Mouse (Mus musculus): ENCODE results near the gene Scaf11. TPM values are rescaled to one million over a fixed set of nuclear protein-coding genes. Genes with fewer than 3 reads are reported as not detected.
"Not testable (repeated sequence)": the region's sequence is repeated elsewhere in the genome, so short reads cannot be mapped to it uniquely, and the experiment has no call there.

Scaf11 gene
- polyA plus RNA-seq (2012; rRNA removed), result 11.6 and 16.5 TPM in 2 replicates

- WGBS, result under 1% methylated on average over 92 of the region's 96 CpGs
- DNase-seq (ENCODE audit: low read depth, low spot score), result peak; percentile 75
Measured at GRCm38 (mm10) chr15:96460730-96461540, at the start of gene Scaf11. Scaf11 (minus strand) TSS chr15:96460843.

GRCm38 (mm10) chr15:96507097-96507840 lies 46.6 kb upstream of the Scaf11 start:
- DNase-seq (ENCODE audit: low read depth, low spot score), result no peak
- WGBS, result 27% methylated on average over 18 of the region's 18 CpGs

- no peak for DNase-seq (ENCODE audit: low read depth, low spot score)
- WGBS, result 92% methylated on average over 7 of the region's 7 CpGs
Measured at GRCm38 (mm10) chr15:96497646-96498045, 37.0 kb upstream of the Scaf11 start.

GRCm38 (mm10) chr15:96494279-96494678 lies 33.6 kb upstream of the Scaf11 start:
- DNase-seq (ENCODE audit: low read depth, low spot score), result no peak
- 64% methylated on average over 6 of the region's 6 CpGs for WGBS

GRCm38 (mm10) chr15:96493573-96493972 lies 32.9 kb upstream of the Scaf11 start:
- 77% methylated on average over 5 of the region's 5 CpGs for WGBS
- no peak for DNase-seq (ENCODE audit: low read depth, low spot score)

- 83% methylated on average over 4 of the region's 4 CpGs for WGBS
- DNase-seq (ENCODE audit: low read depth, low spot score), result not testable (repeated sequence)
Measured at GRCm38 (mm10) chr15:96492919-96493318, 32.3 kb upstream of the Scaf11 start.

GRCm38 (mm10) chr15:96491861-96492641 lies 31.4 kb upstream of the Scaf11 start:
- 48% methylated on average over 13 of the region's 13 CpGs for WGBS
- DNase-seq (ENCODE audit: low read depth, low spot score), result no peak

- DNase-seq (ENCODE audit: low read depth, low spot score), result no peak
- WGBS, result 54% methylated on average over 3 of the region's 3 CpGs
Measured at GRCm38 (mm10) chr15:96491421-96491820, 30.8 kb upstream of the Scaf11 start.

GRCm38 (mm10) chr15:96490123-96490522 lies 29.5 kb upstream of the Scaf11 start:
- 76% methylated on average over 5 of the region's 5 CpGs for WGBS
- DNase-seq (ENCODE audit: low read depth, low spot score), result no peak

GRCm38 (mm10) chr15:96488941-96489786 lies 28.5 kb upstream of the Scaf11 start:
- 24% methylated on average over 20 of the region's 20 CpGs for WGBS
- no peak for DNase-seq (ENCODE audit: low read depth, low spot score)

GRCm38 (mm10) chr15:96487066-96487698 lies 26.5 kb upstream of the Scaf11 start:
- 71% methylated on average over 12 of the region's 12 CpGs for WGBS

GRCm38 (mm10) chr15:96480822-96481221 lies 20.2 kb upstream of the Scaf11 start:
- WGBS, result 74% methylated on average over 3 of the region's 3 CpGs
- DNase-seq (ENCODE audit: low read depth, low spot score), result no peak

More at GRCm38 (mm10) chr15:96487066-96487698, 26.5 kb upstream of the Scaf11 start:
- DNase-seq (ENCODE audit: low read depth, low spot score), result no peak

GRCm38 (mm10) chr15:96478006-96478405 lies 17.4 kb upstream of the Scaf11 start:
- WGBS, result 83% methylated on average over 12 of the region's 12 CpGs
- no peak for DNase-seq (ENCODE audit: low read depth, low spot score)

GRCm38 (mm10) chr15:96476359-96476758 lies 15.7 kb upstream of the Scaf11 start:
- no peak for DNase-seq (ENCODE audit: low read depth, low spot score)
- 7% methylated on average over 7 of the region's 7 CpGs for WGBS

GRCm38 (mm10) chr15:96475571-96475972 lies 14.9 kb upstream of the Scaf11 start:
- no peak for DNase-seq (ENCODE audit: low read depth, low spot score)
- 75% methylated on average over 7 of the region's 7 CpGs for WGBS

- no peak for DNase-seq (ENCODE audit: low read depth, low spot score)
- 64% methylated on average over 20 of the region's 20 CpGs for WGBS
Measured at GRCm38 (mm10) chr15:96474325-96474955, 13.8 kb upstream of the Scaf11 start.

GRCm38 (mm10) chr15:96473920-96474319 lies 13.3 kb upstream of the Scaf11 start:
- 87% methylated on average over 15 of the region's 15 CpGs for WGBS

GRCm38 (mm10) chr15:96468316-96468715 lies 7.7 kb upstream of the Scaf11 start:
- no peak for DNase-seq (ENCODE audit: low read depth, low spot score)
- WGBS, result 76% methylated on average over 2 of the region's 2 CpGs

More at GRCm38 (mm10) chr15:96473920-96474319, 13.3 kb upstream of the Scaf11 start:
- no peak for DNase-seq (ENCODE audit: low read depth, low spot score)
